Mouse (Mus musculus): ENCODE data around the gene Zfp385c. TPM values are rescaled to one million over a fixed set of nuclear protein-coding genes. Genes with fewer than 3 reads are reported as not detected.
"Not testable (repeated sequence)": the region's sequence is repeated elsewhere in the genome, so short reads cannot be mapped to it uniquely, and the experiment has no call there.

The Zfp385c gene
- total RNA-seq, 2 experiments from 2014 or later: 0.39 TPM; not detected in 1

GRCm38 (mm10) chr11:100594608-100595007, 97.6 kb downstream of the Zfp385c start:
- Histone ChIP-seq H3K27ac (peak overlapping the region; percentile 38), H3K4me3 (no peak overlapping the region)
- intact Hi-C loops (cut with DNase I): no loop called here
- no peak for DNase-seq
- no peak for TF ChIP-seq CTCF (IDR thresholded peaks at IDR 0.05)

DNA sequence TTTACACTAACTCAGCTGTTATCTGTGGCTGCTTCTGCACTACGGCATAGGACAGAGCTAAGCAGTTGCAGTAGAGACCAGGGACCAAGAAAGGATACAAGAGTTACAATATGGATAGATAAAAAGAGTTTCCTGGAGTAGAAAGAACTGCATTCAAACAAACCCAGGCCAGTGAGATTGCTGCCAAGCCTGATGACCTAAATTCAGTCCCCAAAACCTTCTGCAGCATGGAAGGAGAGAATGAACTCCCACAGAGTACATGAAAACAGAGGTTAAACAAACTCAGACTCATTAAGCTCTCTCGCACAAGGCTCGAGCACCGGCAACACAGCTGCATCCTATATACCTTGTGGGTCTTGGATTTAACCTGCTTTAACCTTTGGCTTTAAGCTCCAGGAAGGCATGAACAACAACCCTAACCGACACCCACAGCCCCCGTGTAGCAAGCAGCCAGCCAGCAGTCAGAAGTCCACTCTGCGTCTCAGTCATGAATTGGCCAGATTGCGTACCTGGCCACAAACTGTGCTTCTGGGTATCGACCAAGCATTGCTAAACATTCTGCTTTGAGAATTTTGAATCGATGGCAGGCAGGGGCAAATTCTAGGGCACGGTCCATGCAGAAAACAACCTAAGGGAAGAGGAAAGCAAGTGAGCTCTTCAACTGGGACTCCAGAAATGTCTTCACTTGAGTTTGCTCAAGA, 99.8 kb downstream of the Zfp385c start:
- Histone ChIP-seq H3K27ac (no peak overlapping the region), H3K4me3 (no peak overlapping the region)
- no peak for DNase-seq
- intact Hi-C loops (cut with DNase I): no loop called here
- no peak for TF ChIP-seq CTCF (IDR thresholded peaks at IDR 0.05)

DNA sequence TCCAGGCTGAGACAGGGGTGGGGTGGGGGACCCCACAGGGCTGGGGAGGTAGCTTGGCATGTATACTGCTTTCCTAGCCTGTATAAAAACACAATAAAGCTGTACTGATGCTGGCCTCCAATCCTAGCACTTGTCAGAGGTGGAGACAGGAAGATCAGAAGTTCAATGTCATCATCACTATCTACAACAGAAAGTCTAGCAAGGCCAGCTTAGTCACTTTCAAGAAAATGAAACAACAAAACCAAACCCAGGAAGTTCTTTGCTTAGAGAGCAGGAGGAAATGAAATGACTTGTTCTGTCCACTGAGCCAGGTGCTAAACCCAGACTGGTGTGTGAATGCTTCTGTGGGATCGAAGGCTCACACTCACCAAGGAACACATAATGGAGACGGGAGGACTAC, 103.8 kb downstream of the Zfp385c start:
- no peak for TF ChIP-seq CTCF (IDR thresholded peaks at IDR 0.05)
- intact Hi-C loops (cut with DNase I): no loop called here
- DNase-seq: no peak
- Histone ChIP-seq H3K27ac (no peak overlapping the region), H3K4me3 (no peak overlapping the region)

DNA sequence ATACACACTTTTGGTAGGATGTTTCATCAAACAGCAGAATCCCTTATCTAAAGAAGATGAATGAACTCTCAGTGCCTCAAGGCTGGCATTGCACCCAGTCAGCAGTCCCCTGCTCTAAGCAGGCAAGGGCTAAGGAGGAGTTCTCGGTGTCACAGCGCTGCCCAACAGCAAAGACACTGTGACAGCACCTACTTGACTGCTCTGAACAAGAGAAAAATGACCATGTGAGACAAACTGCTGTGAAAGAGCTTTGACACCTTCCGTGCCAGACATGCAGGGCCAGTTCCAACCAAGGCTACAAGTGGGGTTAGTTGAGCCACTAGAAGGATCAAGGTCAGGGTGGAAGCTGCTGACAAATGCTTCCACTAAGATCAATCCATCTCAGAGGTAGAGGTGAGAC, 107.1 kb downstream of the Zfp385c start:
- Histone ChIP-seq H3K27ac (peak overlapping the region; percentile 53), H3K4me3 (no peak overlapping the region)
- intact Hi-C loops (cut with DNase I): no loop called here
- TF ChIP-seq CTCF (IDR thresholded peaks at IDR 0.05): no peak
- no peak for DNase-seq

GRCm38 (mm10) chr11:100584561-100584961, 107.7 kb downstream of the Zfp385c start:
- TF ChIP-seq CTCF (IDR thresholded peaks at IDR 0.05): no peak
- no peak overlapping the region for H3K4me3 ChIP-seq
- intact Hi-C loops (cut with DNase I): no loop called here
- H3K27ac ChIP-seq: peak overlapping the region; percentile 53; the same call in 1 of the 2 replicates
- no peak for DNase-seq

DNA sequence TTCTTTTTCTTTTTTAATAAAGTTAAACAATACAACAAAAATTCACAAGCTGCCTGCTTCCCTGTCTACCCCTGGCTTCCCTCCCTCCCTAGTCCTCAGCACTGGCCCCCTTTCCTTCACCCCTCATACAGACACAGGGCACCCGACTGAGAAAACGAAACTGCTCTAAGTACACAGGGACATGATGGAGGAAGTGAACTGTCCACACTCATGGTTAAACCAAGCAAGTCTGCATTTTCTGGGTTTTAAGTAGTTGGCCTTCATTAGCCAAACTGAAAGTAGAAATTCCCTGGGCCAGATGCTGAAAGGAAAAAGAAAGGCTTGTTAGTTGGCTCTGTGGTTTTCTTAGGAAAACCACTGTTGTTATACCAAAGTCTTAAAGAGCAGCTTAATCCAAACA, 109.4 kb downstream of the Zfp385c start:
- TF ChIP-seq CTCF (IDR thresholded peaks at IDR 0.05): no peak
- H3K27ac ChIP-seq: no peak overlapping the region
- no peak overlapping the region for H3K4me3 ChIP-seq
- DNase-seq: no peak
- intact Hi-C loops (cut with DNase I): no loop called here

DNA sequence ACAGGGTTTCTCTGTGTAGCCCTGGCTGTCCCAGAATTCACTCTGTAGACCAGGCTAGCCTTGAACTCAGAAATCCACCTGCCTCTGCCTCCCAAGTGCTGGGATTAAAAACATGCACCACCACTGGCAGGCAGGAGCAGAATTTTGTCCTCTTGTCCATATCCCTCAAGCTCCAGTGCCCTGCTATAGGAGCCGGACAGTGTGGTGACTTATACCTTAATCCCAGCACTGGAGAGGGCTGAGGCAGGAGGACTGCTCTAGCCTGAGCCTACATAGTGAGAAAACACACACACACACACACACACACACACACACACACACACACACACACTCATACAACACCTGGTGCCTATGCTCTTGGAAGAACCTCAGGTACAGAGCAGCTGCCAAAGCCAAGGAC, 109.8 kb downstream of the Zfp385c start:
- DNase-seq; H3K27ac ChIP-seq; H3K4me3 ChIP-seq; intact Hi-C loops (cut with DNase I): not testable (repeated sequence)

DNA sequence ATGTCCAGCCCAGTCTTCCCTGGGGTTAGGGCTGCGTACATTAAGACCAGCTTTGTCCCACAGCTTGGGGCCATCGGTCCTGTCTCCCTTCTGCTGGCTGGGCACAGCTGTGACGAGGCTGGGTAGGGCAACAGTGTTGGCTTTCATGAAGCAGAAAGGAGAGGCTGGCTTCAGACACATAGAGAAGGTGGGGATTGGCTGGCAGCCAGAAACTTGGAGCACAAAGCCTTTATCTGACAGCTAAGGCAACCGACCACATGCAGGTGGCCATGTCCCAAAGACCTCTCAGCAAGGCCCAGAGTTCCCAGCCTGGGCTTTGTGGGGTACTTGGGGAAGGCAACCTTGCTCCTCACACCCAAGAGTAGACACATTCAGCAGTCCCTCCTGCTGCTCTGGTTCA, 110.5 kb downstream of the Zfp385c start:
- no peak overlapping the region for H3K27ac ChIP-seq
- no peak for DNase-seq

DNA sequence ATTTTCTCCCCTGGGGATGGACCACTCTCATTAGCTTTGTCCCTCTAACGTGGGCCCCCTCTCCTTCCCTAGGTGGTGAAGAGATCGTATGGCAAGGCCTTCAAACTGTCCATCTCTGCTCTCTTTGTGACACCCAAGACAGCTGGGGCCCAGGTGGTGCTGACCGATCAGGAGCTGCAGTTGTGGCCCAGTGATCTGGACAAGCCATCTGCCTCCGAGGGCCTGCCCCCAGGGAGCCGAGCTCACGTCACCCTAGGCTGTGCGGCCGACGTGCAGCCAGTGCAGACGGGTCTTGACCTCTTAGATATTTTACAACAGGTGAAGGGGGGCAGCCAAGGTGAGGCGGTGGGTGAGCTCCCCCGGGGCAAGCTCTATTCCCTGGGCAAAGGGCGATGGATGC, 112.0 kb downstream of the Zfp385c start:
- no peak for TF ChIP-seq CTCF (IDR thresholded peaks at IDR 0.05)
- H3K4me3 ChIP-seq: no peak overlapping the region
- H3K27ac ChIP-seq: no peak overlapping the region
- intact Hi-C loops (cut with DNase I): no loop called here
- no peak for DNase-seq

More for the DNA sequence above, 110.5 kb downstream of the Zfp385c start:
- H3K4me3 ChIP-seq: no peak overlapping the region
- intact Hi-C loops (cut with DNase I): no loop called here
- no peak for TF ChIP-seq CTCF (IDR thresholded peaks at IDR 0.05)

GRCm38 (mm10) chr11:100579116-100579799, 113.0 kb downstream of the Zfp385c start:
- Histone ChIP-seq H3K27ac (peak overlapping the region; percentile 24; the same call in 1 of the 2 replicates), H3K4me3 (peak overlapping the region; percentile 91)
- intact Hi-C loops (cut with DNase I): no loop called here
- TF ChIP-seq CTCF (IDR thresholded peaks at IDR 0.05): no peak
- DNase-seq: no peak

- no peak for TF ChIP-seq CTCF (IDR thresholded peaks at IDR 0.05)
- intact Hi-C loops (cut with DNase I): no loop called here
- DNase-seq: no peak
- Histone ChIP-seq H3K27ac (peak overlapping the region; percentile 16; the same call in 1 of the 2 replicates), H3K4me3 (peak overlapping the region; percentile 91)
These were observed 114.2 kb downstream of the Zfp385c start for GRCm38 (mm10) chr11:100577852-100578599.

Other genes with a start within 250 kb of the Zfp385c start
- gene Klhl11, start 219.7 kb downstream of the Zfp385c start, total RNA-seq (2021): 1 to 10 TPM; 4.7 to 4.9 TPM
- gene Acly, start 164.5 kb downstream of the Zfp385c start, total RNA-seq (2021): 10 to 100 TPM; 10.3 to 19.0 TPM
- under 1 TPM; 0.10 to 0.31 TPM for gene Ttc25, start 146.8 kb downstream of the Zfp385c start, total RNA-seq (2021)
- gene Cnp, start 117.6 kb downstream of the Zfp385c start, total RNA-seq (2021): 1 to 10 TPM; 3.2 to 4.4 TPM
- gene Nkiras2, start 73.2 kb downstream of the Zfp385c start, total RNA-seq (2021): 10 to 100 TPM; 15.3 to 21.9 TPM
- 100 to 1,000 TPM; 116 TPM for gene Dnajc7, start 72.3 kb downstream of the Zfp385c start, total RNA-seq (2021)
- under 1 TPM; 0.38 to 0.39 TPM for gene Dhx58, start 11.8 kb upstream of the Zfp385c start, total RNA-seq (2021)
- 10 to 100 TPM; 11.9 to 12.1 TPM for gene Kat2a, start 20.0 kb upstream of the Zfp385c start, total RNA-seq (2021)
- not detected for gene Hspb9, start 21.4 kb upstream of the Zfp385c start, total RNA-seq (2021)
- 10 to 100 TPM; 37.6 to 40.9 TPM for gene Rab5c, start 45.8 kb upstream of the Zfp385c start, total RNA-seq (2021)
- gene Kcnh4, start 67.5 kb upstream of the Zfp385c start, total RNA-seq (2021): not detected
- gene Hcrt, start 70.5 kb upstream of the Zfp385c start, total RNA-seq (2021): not detected
- 1 to 10 TPM; 4.3 to 6.9 TPM for gene Ghdc, start 78.5 kb upstream of the Zfp385c start, total RNA-seq (2021)
- 100 to 1,000 TPM; 139 to 145 TPM for gene Stat5b, start 158.3 kb upstream of the Zfp385c start, total RNA-seq (2021)
- gene Stat5a, start 166.9 kb upstream of the Zfp385c start, total RNA-seq (2021): 10 to 100 TPM; 11.7 to 15.8 TPM
- 10 to 100 TPM; 40.6 to 44.2 TPM for gene Stat3, start 247.1 kb upstream of the Zfp385c start, total RNA-seq (2021)

Data from gastrocnemius, adult 2 months (tissue).